Mouse (Mus musculus) forebrain, embryonic 12.5 days (tissue): ENCODE measurements at regions not wholly inside any gene's neighbourhood (a gene's known extent, or its start where the extent isn't known, plus 50 kb on each side); places are given as distances from the start of the nearest gene placed in this dataset.

ENCODE experiments used
- ATAC-seq: fragments of 200-750 bp; cut with Nextera tagmentation; 2 replicates; pipeline ENCODE4 v1.8.0; 2017; ENCODE audit warnings: moderate TSS enrichment; ENCODE audit not compliant: low FRiP score
- H3K27ac ChIP-seq: fragments of 300-500 bp; sonication (generic); 2 replicates; pipeline ENCODE4 v1.5.1; 2016; ENCODE audit warnings: mild to moderate bottlenecking
- H3K27me3 ChIP-seq: fragments of 300-500 bp; sonication (generic); 2 replicates; pipeline ENCODE4 v1.6.1; 2016; ENCODE audit warnings: mild to moderate bottlenecking
- H3K36me3 ChIP-seq: fragments of 300-500 bp; sonication (generic); replicated peaks from 2 replicates; pipeline ENCODE4 v1.6.1; 2016; ENCODE audit warnings: mild to moderate bottlenecking
- H3K4me1 ChIP-seq: fragments of 300-500 bp; sonication (generic); 2 replicates; pipeline ENCODE4 v1.6.1; 2016
- H3K4me2 ChIP-seq: fragments of 300-500 bp; sonication (generic); 2 replicates; pipeline ENCODE4 v1.6.1; 2016; ENCODE audit warnings: mild to moderate bottlenecking, moderate library complexity
- H3K4me3 ChIP-seq: fragments of 300-500 bp; sonication (generic); replicated peaks from 2 replicates; pipeline ENCODE4 v1.5.1; 2016; ENCODE audit warnings: mild to moderate bottlenecking
- H3K9ac ChIP-seq: fragments of 300-500 bp; sonication (generic); 2 replicates; pipeline ENCODE4 v1.6.1; 2016; ENCODE audit warnings: mild to moderate bottlenecking
- H3K9me3 ChIP-seq: fragments of 300-500 bp; sonication (generic); 2 replicates; pipeline ENCODE4 v1.6.1; 2016
- WGBS: fragments of 180-500 bp; shearing (Covaris S2); methylation state at CpG from one replicate; pipeline ENCODE4 v1.1.7; 2016; 5-methylcytosine and 5-hydroxymethylcytosine counted together

DNA sequence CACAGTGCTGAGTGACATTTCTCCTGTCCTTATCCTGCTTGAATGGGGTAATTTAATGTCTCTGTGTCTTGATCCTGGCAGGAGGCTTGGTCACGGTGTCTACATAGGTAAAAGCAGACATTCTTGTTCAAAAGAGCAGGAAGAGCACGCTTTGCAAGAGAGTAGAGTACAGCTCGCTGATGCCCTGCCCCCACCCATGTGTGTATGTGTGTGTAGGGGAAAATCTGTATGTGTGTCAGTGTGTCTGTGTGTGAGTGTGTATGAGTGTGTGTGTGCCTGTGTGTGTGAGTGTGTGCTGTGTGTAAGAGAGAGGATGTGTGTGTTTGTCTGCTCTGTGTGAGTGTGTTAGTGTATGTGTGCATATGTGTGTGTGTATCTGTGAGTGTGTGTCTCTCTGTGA lies 221.3 kb downstream of the Bcl11b start:
- no peaks in the 10 kb centered on the region for H3K27me3 ChIP-seq
- no peak overlapping the region for H3K9ac ChIP-seq
- WGBS: 77% methylated on average over 3 of the region's 3 CpGs
- H3K27ac ChIP-seq: no peak overlapping the region
- no peak overlapping the region for H3K4me3 ChIP-seq
- no peak overlapping the region for H3K4me2 ChIP-seq
- no peaks in the 10 kb centered on the region for H3K9me3 ChIP-seq
- no peaks in the 10 kb centered on the region for H3K36me3 ChIP-seq
- ATAC-seq: no peak
- no peaks in the 10 kb centered on the region for H3K4me1 ChIP-seq

DNA sequence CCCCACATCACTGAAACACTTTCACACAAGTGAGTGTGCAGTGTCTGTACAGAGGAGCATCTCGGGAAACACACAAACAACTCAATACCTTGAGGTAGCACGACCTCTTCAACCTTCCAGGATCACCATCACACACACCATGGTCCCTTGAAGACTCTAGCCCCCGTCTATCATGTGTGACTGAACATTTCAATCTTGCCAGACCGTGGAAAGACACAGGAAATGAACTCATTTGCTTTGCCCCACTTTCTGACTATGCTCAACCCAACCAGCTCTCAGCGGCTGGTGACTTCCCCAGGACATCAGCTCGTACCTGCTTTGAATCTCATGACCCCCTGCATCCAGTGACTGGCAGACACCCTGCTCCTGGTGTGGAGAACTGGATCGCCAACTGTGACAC lies 219.6 kb downstream of the Bcl11b start:
- 86% methylated on average over 7 of the region's 7 CpGs for WGBS
- Histone ChIP-seq H3K36me3 (no peaks in the 10 kb centered on the region), H3K9me3 (no peaks in the 10 kb centered on the region), H3K4me1 (no peaks in the 10 kb centered on the region), H3K4me3 (no peak overlapping the region), H3K27me3 (no peaks in the 10 kb centered on the region), H3K27ac (no peak overlapping the region), H3K9ac (no peak overlapping the region), H3K4me2 (no peak overlapping the region)
- ATAC-seq: no peak

DNA sequence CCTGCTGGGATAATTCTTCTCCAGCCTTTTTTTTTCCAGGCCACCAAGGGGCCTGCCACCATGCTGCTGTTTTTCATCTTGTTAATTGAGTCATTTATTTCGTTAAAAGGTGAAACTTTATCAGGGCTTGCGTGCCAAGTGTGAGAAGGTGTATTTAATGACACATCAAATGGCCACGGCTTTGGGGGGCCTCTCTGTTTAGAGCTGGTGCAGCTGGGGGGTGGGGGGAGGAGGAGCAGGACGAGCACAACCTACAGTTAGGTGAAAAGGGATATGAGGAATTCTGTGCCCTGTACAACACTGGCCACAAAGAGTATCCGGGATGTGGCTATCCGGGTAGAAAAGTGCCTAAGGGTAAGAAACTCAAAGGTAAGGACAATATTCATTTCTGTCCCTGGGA lies 213.6 kb downstream of the Bcl11b start:
- Histone ChIP-seq H3K4me2 (no peak overlapping the region), H3K36me3 (no peaks in the 10 kb centered on the region), H3K9ac (no peak overlapping the region), H3K27me3 (peaks cover 11% of the 10 kb centered on the region; the same call in 1 of the 2 replicates), H3K27ac (no peak overlapping the region), H3K4me3 (no peak overlapping the region), H3K4me1 (peaks cover 3% of the 10 kb centered on the region; the same call in 1 of the 2 replicates), H3K9me3 (no peaks in the 10 kb centered on the region)
- no peak for ATAC-seq
- 27% methylated on average over 6 of the region's 6 CpGs for WGBS

DNA sequence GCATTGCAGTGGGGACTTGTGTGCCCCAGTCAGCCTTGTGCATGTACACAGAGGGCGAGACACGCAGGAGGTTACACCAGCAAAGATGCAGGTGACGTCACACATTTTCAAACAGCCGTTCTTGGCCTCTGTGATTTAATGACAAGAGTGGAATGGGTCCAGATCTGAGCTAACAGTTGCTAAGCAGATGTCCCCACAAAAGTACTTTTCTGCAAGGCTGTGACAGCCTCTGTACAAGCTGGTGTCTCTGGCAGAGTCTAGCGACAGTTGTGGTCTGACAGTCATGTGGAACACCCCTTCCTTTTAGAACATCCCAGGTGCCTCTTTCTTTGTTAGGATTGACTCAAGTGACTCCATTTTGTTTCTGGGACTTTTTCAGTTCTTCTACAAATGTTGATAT lies 203.1 kb downstream of the Bcl11b start:
- ATAC-seq: no peak
- Histone ChIP-seq H3K4me1 (peaks cover 7% of the 10 kb centered on the region; the same call in 1 of the 2 replicates), H3K4me3 (no peak overlapping the region), H3K9ac (no peak overlapping the region), H3K9me3 (no peaks in the 10 kb centered on the region), H3K27me3 (no peaks in the 10 kb centered on the region; the same call in 1 of the 2 replicates), H3K4me2 (no peak overlapping the region), H3K27ac (no peak overlapping the region), H3K36me3 (no peaks in the 10 kb centered on the region)
- 93% methylated on average over 5 of the region's 5 CpGs for WGBS

DNA sequence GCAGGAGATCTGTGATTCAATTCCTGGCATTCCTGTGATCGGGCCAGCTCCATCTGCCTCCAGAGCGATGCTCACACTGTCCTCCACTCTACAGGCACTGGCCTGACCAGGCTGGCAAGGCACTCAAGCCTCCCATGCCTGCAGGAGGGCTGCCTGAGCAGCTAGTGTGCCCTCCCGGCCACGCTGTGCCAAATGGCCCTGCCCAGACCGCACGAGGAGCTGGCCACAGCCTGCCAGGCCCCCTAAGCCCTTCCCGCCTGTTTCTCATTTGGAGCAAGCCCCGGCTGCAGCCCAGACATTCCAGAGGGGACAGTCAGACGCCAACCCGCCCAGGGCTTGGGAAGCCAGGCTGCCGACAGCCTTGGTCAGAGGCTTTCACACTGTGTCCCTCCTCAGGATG lies 195.8 kb downstream of the Bcl11b start:
- peaks cover 5% of the 10 kb centered on the region for H3K27me3 ChIP-seq
- ATAC-seq: no peak
- H3K9me3 ChIP-seq: no peaks in the 10 kb centered on the region
- peaks cover 14% of the 10 kb centered on the region for H3K4me1 ChIP-seq
- no peak overlapping the region for H3K4me3 ChIP-seq
- WGBS: 32% methylated on average over 11 of the region's 11 CpGs
- no peak overlapping the region for H3K4me2 ChIP-seq
- no peak overlapping the region for H3K9ac ChIP-seq
- H3K27ac ChIP-seq: 0 out of 2 replicates have a peak overlapping the region, but pooled peaks have one; percentile 33
- no peaks in the 10 kb centered on the region for H3K36me3 ChIP-seq

DNA sequence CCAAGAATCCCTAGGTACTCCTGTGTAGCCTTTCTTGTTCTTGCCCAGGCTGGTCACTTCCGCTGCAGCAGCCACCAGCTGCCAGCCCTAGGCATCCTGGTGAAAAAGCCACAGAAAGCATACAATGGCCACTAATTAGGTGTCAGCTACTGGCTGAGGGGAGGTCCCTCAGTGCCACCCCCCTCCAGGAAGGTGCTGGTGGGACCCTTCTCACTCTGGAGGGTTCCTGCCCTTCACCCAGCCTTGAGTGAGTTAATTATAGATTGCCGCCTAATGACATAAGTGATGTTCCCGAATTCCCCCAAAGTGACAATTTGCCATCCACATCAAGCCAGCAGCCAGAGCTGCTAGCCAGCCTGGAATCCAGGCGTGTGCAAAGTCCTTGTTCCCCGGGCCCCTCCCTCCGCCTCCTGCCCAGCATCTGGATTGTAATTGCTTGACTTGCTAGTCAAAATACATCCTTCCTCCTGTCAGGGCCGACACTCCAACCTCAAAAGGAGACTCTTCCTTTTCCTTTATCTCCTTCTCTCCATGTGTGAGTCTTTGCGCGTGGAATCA lies 195.2 kb downstream of the Bcl11b start:
- WGBS: 27% methylated on average over 9 of the region's 9 CpGs
- Histone ChIP-seq H3K9me3 (no peaks in the 10 kb centered on the region), H3K27ac (no peak overlapping the region), H3K27me3 (peaks cover 5% of the 10 kb centered on the region), H3K9ac (no peak overlapping the region), H3K4me3 (no peak overlapping the region), H3K36me3 (no peaks in the 10 kb centered on the region), H3K4me2 (no peak overlapping the region), H3K4me1 (peaks cover 14% of the 10 kb centered on the region)
- 0 out of 2 replicates have a peak, but pooled peaks have one; percentile 23 for ATAC-seq

DNA sequence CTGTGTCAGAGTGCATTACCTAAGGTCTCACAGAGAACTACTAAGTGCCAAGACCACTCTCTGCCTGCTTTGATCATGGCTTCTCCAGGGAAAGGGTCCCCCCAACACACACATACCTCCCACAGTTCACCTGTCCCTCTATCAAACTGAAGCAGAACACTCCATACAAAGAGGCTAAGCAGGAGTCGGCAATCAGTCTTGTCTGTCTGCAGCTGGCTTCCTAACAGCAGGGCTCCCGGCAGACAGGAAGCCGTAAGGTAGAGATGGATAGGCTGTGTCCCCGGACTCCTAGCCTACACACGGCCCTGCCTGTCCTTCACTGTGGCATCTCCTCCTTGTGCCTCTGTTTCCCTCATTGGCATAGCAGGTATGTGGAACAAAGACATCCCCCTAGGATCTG lies 192.2 kb downstream of the Bcl11b start:
- Histone ChIP-seq H3K9ac (no peak overlapping the region), H3K4me1 (peaks cover 14% of the 10 kb centered on the region), H3K9me3 (no peaks in the 10 kb centered on the region), H3K36me3 (no peaks in the 10 kb centered on the region), H3K27ac (no peak overlapping the region), H3K4me2 (no peak overlapping the region), H3K4me3 (no peak overlapping the region), H3K27me3 (peaks cover 5% of the 10 kb centered on the region)
- ATAC-seq: no peak
- WGBS: 52% methylated on average over 5 of the region's 5 CpGs

DNA sequence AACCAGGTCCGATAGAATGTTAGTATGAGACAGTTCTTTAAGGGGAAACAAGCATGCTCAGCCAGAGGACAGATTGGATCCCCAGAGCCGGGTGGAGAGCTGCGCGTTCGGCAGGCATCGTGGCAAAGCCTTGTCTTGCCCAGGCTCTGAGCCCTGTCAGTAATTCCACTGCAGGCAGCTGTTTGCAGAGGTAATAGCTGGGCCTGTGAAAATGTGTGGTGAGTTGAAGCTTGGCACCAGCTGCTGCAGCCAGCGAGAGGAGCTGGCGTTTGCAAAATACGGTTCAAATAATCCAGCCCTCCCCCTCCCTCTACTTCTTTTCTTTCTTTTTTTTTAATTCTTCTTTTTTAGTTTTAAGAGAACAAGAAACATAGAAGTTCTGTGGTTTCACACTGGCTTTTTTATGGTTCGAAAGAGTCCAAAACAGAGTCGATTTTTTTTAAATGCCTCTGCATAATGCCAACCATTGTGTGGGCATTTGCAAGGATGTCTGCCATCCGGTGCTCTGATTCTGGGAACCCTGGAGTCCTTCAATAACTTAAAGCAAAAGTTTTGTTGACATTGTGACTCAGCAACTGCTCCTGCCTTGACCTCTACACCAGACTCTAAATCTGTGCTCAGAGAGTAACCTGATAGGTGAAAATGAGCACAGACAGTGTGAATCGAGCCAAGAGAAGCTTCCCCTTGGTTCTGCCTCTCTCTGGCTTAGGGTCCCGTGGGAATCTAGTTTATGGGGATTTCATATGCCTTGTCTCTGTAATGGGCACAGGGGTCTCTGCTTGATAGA lies 190.7 kb downstream of the Bcl11b start:
- Histone ChIP-seq H3K4me2 (no peak overlapping the region), H3K36me3 (no peaks in the 10 kb centered on the region), H3K9me3 (0 out of 2 replicates have a peak, but pooled peaks cover 1% of the 10 kb centered on the region), H3K4me3 (no peak overlapping the region), H3K4me1 (peaks cover 9% of the 10 kb centered on the region), H3K9ac (no peak overlapping the region), H3K27ac (no peak overlapping the region), H3K27me3 (peaks cover 5% of the 10 kb centered on the region)
- 66% methylated on average over 14 of the region's 14 CpGs for WGBS
- ATAC-seq: no peak

DNA sequence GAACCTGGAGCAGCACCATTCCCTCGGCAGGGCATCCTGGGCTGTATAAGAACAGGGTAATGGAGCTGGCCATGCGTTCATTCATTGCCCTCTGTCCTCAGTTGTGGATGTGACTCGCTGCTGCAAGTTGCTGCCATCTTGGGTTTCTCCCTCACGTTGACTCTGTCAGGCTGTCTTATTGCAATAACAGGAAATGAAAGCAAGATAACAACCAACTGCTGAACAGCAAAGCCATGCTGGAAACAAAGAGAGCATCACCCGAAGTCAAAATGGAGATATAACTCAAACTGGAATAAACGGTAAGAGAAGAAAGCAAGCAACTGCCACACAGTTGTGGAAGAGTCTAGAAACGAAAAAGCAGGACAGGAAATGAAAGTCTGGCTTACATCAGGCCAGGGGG lies 188.5 kb downstream of the Bcl11b start:
- no peak for ATAC-seq
- 87% methylated on average over 7 of the region's 7 CpGs for WGBS
- no peak overlapping the region for H3K4me3 ChIP-seq
- H3K27me3 ChIP-seq: peaks cover under 1% of the 10 kb centered on the region; the same call in 1 of the 2 replicates
- H3K9ac ChIP-seq: no peak overlapping the region
- no peak overlapping the region for H3K4me2 ChIP-seq
- H3K4me1 ChIP-seq: no peaks in the 10 kb centered on the region
- H3K9me3 ChIP-seq: 0 out of 2 replicates have a peak, but pooled peaks cover 3% of the 10 kb centered on the region
- no peaks in the 10 kb centered on the region for H3K36me3 ChIP-seq
- H3K27ac ChIP-seq: no peak overlapping the region

DNA sequence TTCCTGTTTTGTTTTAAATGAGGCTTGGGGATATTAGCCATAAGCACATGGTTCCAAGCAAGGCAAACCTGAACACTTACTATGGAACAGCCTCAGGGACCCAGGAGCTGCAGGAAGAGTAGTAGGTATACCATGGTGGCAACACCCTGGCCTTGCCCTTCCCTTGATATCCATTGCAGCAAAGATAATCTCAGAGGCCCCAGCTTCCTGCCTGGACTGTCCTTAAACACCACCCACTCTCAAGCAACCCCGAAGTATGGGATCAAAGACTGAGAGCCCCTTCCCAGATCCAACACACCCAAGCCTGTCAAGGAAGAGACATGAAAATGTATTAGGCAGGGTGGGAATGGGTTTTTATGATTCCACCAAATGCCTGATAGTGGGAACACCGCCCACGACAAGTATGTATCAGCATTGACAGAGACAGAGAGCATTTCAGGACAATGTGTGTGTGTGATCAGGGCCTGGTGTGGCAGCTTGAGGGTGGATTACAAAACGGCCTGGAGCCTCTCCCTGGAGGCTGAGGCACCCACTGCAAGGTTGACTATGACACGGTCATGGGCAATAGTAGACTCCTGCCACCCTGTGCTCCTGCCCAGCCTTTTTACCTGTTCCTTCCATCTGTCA lies 179.5 kb downstream of the Bcl11b start:
- Histone ChIP-seq H3K4me3 (no peak overlapping the region), H3K27me3 (no peaks in the 10 kb centered on the region), H3K36me3 (no peaks in the 10 kb centered on the region), H3K4me1 (peaks cover 5% of the 10 kb centered on the region), H3K4me2 (no peak overlapping the region), H3K9me3 (no peaks in the 10 kb centered on the region; the same call in 1 of the 2 replicates), H3K27ac (no peak overlapping the region), H3K9ac (no peak overlapping the region)
- no peak for ATAC-seq
- 89% methylated on average over 5 of the region's 5 CpGs for WGBS

DNA sequence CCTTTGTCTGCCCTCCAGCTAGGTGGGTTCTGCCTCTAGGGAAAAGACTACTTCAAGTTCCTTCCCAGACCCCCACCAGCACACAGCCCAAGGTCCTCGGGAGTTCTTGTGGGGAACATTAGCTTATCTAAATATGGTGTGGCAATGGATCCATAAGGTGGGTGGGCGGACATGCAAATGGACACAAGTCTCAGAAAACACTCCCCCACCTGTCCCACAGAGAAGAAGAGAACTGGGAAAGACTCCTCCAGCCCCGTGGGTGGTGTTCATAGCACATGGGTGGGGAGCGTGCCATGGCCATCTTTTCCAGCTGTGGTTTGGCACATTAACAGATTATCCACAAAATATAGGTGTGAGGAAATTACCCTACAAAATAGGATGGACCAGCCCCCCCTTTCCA lies 177.5 kb downstream of the Bcl11b start:
- no peak overlapping the region for H3K27ac ChIP-seq
- H3K27me3 ChIP-seq: no peaks in the 10 kb centered on the region
- no peak overlapping the region for H3K9ac ChIP-seq
- ATAC-seq: no peak
- no peaks in the 10 kb centered on the region for H3K36me3 ChIP-seq
- no peak overlapping the region for H3K4me3 ChIP-seq
- no peaks in the 10 kb centered on the region; the same call in 1 of the 2 replicates for H3K9me3 ChIP-seq
- WGBS: 92% methylated on average over 4 of the region's 4 CpGs
- no peak overlapping the region for H3K4me2 ChIP-seq
- peaks cover 5% of the 10 kb centered on the region for H3K4me1 ChIP-seq

DNA sequence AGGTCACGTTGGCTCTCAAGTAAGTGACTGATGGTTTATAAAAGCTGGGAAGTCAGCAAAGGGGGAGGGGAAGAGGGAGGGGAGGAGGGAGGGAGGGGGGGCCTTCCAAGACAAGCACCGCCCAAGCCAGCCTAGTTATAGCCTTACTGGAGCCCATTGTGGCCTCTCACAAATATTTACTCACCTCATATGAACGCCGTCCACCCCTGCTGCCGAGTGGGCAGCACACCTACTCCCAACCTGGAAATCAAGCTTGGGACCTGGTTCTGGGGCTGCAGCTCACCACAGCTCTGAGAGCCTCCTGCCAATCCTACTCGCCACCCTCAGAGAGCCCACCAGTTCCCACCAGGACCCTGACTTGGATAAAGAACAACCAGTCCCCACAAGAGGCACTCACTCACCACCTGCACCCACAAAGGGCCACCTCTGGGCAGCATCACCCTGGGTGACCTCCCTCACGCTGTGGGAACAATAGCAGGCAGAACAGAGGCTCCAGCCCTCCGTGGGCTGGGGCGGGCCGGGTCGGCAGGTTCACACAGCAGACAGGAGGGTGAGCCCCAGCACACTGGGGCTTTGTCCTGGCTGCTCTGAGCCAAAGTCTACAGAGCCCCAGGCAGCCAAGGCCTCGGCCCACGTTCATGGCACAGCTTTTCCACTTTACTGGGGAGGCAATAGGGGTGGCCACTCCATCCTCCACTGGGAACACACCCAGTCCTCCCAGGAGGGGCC lies 171.8 kb downstream of the Bcl11b start:
- no peaks in the 10 kb centered on the region for H3K9me3 ChIP-seq
- H3K4me2 ChIP-seq: no peak overlapping the region
- H3K4me3 ChIP-seq: no peak overlapping the region
- H3K4me1 ChIP-seq: peaks cover 13% of the 10 kb centered on the region
- 36% methylated on average over 13 of the region's 13 CpGs for WGBS
- H3K27me3 ChIP-seq: no peaks in the 10 kb centered on the region
- no peak for ATAC-seq
- H3K9ac ChIP-seq: no peak overlapping the region
- H3K36me3 ChIP-seq: no peaks in the 10 kb centered on the region
- no peak overlapping the region for H3K27ac ChIP-seq
